Mouse (Mus musculus) bone marrow macrophage, adult 2 months (primary cell): ENCODE measurements around the gene Gstm3. TPM values are rescaled to one million over a fixed set of nuclear protein-coding genes. Genes with fewer than 3 reads are reported as not detected.
"Not testable (repeated sequence)": the region's sequence is repeated elsewhere in the genome, so short reads cannot be mapped to it uniquely, and the experiment has no call there.

Experiments
- H3K27ac ChIP-seq: 2 replicates; pipeline ENCODE4 v1.5.1; 2012; ENCODE audit warnings: low read depth, low read length; ENCODE audit not compliant: insufficient read depth
- H3K4me1 ChIP-seq: 2 replicates; pipeline ENCODE4 v1.6.1; 2012; ENCODE audit warnings: low read length; ENCODE audit not compliant: control insufficient read depth, insufficient read depth
- H3K4me3 ChIP-seq: 2 replicates; pipeline ENCODE4 v1.5.1; 2012; ENCODE audit warnings: mild to moderate bottlenecking, low read length, moderate library complexity; ENCODE audit not compliant: insufficient read depth
- CTCF ChIP-seq: IDR thresholded peaks from 2 replicates; pipeline ENCODE4 v1.5.1; 2012; ENCODE audit warnings: low read depth, mild to moderate bottlenecking, low read length, moderate library complexity
- POLR2A ChIP-seq: IDR thresholded peaks from 2 replicates; pipeline ENCODE4 v1.6.1; 2012; ENCODE audit warnings: mild to moderate bottlenecking, low read depth, low read length, borderline replicate concordance
- polyA plus RNA-seq: library from polyadenylated mRNA; stranded (reverse); fragments of >200 nt; gene quantifications from 2 replicates; pipeline ENCODE4 v1.2.4, GENCODE M21; 2012; ENCODE audit not compliant: missing spikeins, insufficient read depth, insufficient read length

Gstm3 gene
- polyA plus RNA-seq, 1 experiment, result not detected

GRCm38 (mm10) chr3:107950531-107950930 is 18.6 kb downstream of the Gstm3 start:
- H3K4me3 ChIP-seq, result no peak overlapping the region
- TF ChIP-seq CTCF (no peak), POLR2A (no peak)
- no peak overlapping the region for H3K27ac ChIP-seq
- H3K4me1 ChIP-seq, result 0 out of 2 replicates have a peak, but pooled peaks cover 4% of the 10 kb centered on the region

GRCm38 (mm10) chr3:107949461-107949860 is 19.6 kb downstream of the Gstm3 start:
- not testable (repeated sequence) for H3K4me1 ChIP-seq, H3K4me3 ChIP-seq, H3K27ac ChIP-seq

- Histone ChIP-seq H3K4me1 (no peaks in the 10 kb centered on the region), H3K27ac (no peak overlapping the region), H3K4me3 (no peak overlapping the region)
- TF ChIP-seq CTCF (no peak), POLR2A (no peak)
Measured at GRCm38 (mm10) chr3:107945729-107946128, 23.4 kb downstream of the Gstm3 start.

GRCm38 (mm10) chr3:107943239-107943990 is 25.7 kb downstream of the Gstm3 start, which contains the start of gene Gstm6:
Gene Gstm6 (minus strand): TSS chr3:107943749.
- TF ChIP-seq CTCF (no peak), POLR2A (no peak)
- H3K4me1 ChIP-seq, result peaks cover 16% of the 10 kb centered on the region
- H3K4me3 ChIP-seq, result no peak within 1 kb of the TSS
- no peak within 1 kb of the TSS for H3K27ac ChIP-seq

GRCm38 (mm10) chr3:107941261-107941660 is 27.8 kb downstream of the Gstm3 start:
- Histone ChIP-seq H3K4me3 (no peak overlapping the region), H3K4me1 (peaks cover 16% of the 10 kb centered on the region), H3K27ac (no peak overlapping the region)
- no peak for TF ChIP-seq POLR2A
- TF ChIP-seq CTCF, result no peak

GRCm38 (mm10) chr3:107940524-107940923 is 28.6 kb downstream of the Gstm3 start:
- no peak for TF ChIP-seq POLR2A
- TF ChIP-seq CTCF, result no peak
- no peak overlapping the region for H3K27ac ChIP-seq
- H3K4me3 ChIP-seq, result no peak overlapping the region
- peaks cover 16% of the 10 kb centered on the region for H3K4me1 ChIP-seq

- no peak for TF ChIP-seq POLR2A
- no peak for TF ChIP-seq CTCF
- peaks cover 16% of the 10 kb centered on the region for H3K4me1 ChIP-seq
- peak overlapping the region; percentile 57 for H3K27ac ChIP-seq
- no peak overlapping the region for H3K4me3 ChIP-seq
Measured at GRCm38 (mm10) chr3:107939830-107940229, 29.3 kb downstream of the Gstm3 start.

- Histone ChIP-seq H3K4me1 (peaks cover 16% of the 10 kb centered on the region), H3K27ac (peak overlapping the region; percentile 57), H3K4me3 (no peak overlapping the region)
- TF ChIP-seq POLR2A (no peak), CTCF (peak; percentile 76)
Measured at GRCm38 (mm10) chr3:107939403-107939802, 29.7 kb downstream of the Gstm3 start.

- H3K4me1 ChIP-seq, result peaks cover 16% of the 10 kb centered on the region
- H3K4me3 ChIP-seq, result no peak overlapping the region
- no peak for TF ChIP-seq POLR2A
- no peak for TF ChIP-seq CTCF
- no peak overlapping the region for H3K27ac ChIP-seq
Measured at GRCm38 (mm10) chr3:107935888-107936287, 33.2 kb downstream of the Gstm3 start.

- H3K4me1 ChIP-seq, result peaks cover 14% of the 10 kb centered on the region
- no peak overlapping the region for H3K27ac ChIP-seq
- H3K4me3 ChIP-seq, result no peak overlapping the region
- TF ChIP-seq CTCF (no peak), POLR2A (no peak)
Measured at GRCm38 (mm10) chr3:107935268-107935667, 33.8 kb downstream of the Gstm3 start.
